Mouse (Mus musculus) stomach, embryonic 14.5 days (tissue): ENCODE measurements around the gene Hist1h2ae. TPM values are rescaled to one million over a fixed set of nuclear protein-coding genes. Genes with fewer than 3 reads are reported as not detected.

ENCODE experiments used
- ATAC-seq: fragments of 200-750 bp; cut with Nextera tagmentation; 2 replicates; pipeline ENCODE4 v1.8.0; 2017; ENCODE audit warnings: low read depth, moderate TSS enrichment; ENCODE audit not compliant: insufficient number of reproducible peaks, insufficient read depth, low FRiP score
- H3K27ac ChIP-seq: fragments of 300-500 bp; sonication (generic); 2 replicates; pipeline ENCODE4 v1.5.1; 2014; ENCODE audit warnings: mild to moderate bottlenecking, low read length, moderate library complexity, mixed read lengths
- H3K27me3 ChIP-seq: fragments of 300-500 bp; sonication (generic); 2 replicates; pipeline ENCODE4 v1.6.1; 2014; ENCODE audit warnings: low read length, control low read depth, mixed read lengths; ENCODE audit not compliant: control insufficient read depth, insufficient read depth
- H3K36me3 ChIP-seq: fragments of 300-500 bp; sonication (generic); 2 replicates; pipeline ENCODE4 v1.6.1; 2014; ENCODE audit warnings: mild to moderate bottlenecking, control low read depth, low read length, moderate library complexity, mixed read lengths; ENCODE audit not compliant: control insufficient read depth, insufficient read depth
- H3K4me1 ChIP-seq: fragments of 300-500 bp; sonication (generic); 2 replicates; pipeline ENCODE4 v1.6.1; 2014; ENCODE audit warnings: low read length, control low read depth, mixed read lengths; ENCODE audit not compliant: control insufficient read depth, insufficient read depth
- H3K4me2 ChIP-seq: fragments of 300-500 bp; sonication (generic); replicated peaks from 2 replicates; pipeline ENCODE4 v1.6.1; 2014; ENCODE audit warnings: low read depth, low read length, control low read depth
- H3K4me3 ChIP-seq: fragments of 300-500 bp; sonication (generic); 2 replicates; pipeline ENCODE4 v1.5.1; 2014; ENCODE audit warnings: low read depth, low read length, control low read depth
- H3K9ac ChIP-seq: fragments of 300-500 bp; sonication (generic); replicated peaks from 2 replicates; pipeline ENCODE4 v1.6.1; 2014; ENCODE audit warnings: low read depth, mild to moderate bottlenecking, control low read depth, low read length, moderate library complexity, mixed read lengths
- H3K9me3 ChIP-seq: fragments of 300-500 bp; sonication (generic); 2 replicates; pipeline ENCODE4 v1.6.1; 2016; ENCODE audit warnings: low read depth, low read length, control low read depth; ENCODE audit not compliant: control insufficient read depth
- WGBS: fragments of 180-500 bp; shearing (Covaris S2); extraction: QIAGEN DNeasy Blood & Tissue Kit; methylation state at CpG from one replicate; pipeline ENCODE4 v1.1.7; 2014; 5-methylcytosine and 5-hydroxymethylcytosine counted together
- microRNA-seq: library from miRNA; unstranded; fragments of <30 nt; microRNA quantifications from one replicate; pipeline ENCODE4, GENCODE M21; 2016
- polyA plus RNA-seq: library from polyadenylated mRNA; unstranded; fragments of >200 nt; fragmentation: Nextera tagmentation; extraction: Ambion mirVana; gene quantifications from 2 replicates; pipeline ENCODE4 v1.2.1, GENCODE M21; 2014

The Hist1h2ae gene
- polyA plus RNA-seq, 1 experiment from 2014 or later = 109 TPM

DNA sequence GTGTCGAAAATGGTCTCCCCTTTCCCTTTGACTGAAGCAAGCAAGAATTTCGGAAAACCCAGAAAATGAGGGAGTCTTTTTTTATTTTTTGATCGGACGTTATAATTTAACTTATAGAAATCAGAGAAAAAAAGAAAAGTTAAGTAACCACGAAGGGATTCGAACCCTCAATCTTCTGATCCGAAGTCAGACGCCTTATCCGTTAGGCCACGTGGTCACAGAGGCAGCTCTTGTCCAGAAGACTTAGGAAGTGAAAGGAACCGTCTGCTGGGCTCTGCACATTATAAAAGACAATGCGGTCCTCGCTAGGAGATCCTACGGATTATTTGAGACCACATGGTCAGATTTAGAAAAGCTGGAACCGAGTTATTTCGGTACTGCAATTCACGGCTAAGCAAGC lies 44.7 kb downstream of the Hist1h2ae start:
- peak overlapping the region; percentile 38 for H3K4me2 ChIP-seq
- ATAC-seq = peak; percentile 44; the same call in 1 of the 2 replicates

DNA sequence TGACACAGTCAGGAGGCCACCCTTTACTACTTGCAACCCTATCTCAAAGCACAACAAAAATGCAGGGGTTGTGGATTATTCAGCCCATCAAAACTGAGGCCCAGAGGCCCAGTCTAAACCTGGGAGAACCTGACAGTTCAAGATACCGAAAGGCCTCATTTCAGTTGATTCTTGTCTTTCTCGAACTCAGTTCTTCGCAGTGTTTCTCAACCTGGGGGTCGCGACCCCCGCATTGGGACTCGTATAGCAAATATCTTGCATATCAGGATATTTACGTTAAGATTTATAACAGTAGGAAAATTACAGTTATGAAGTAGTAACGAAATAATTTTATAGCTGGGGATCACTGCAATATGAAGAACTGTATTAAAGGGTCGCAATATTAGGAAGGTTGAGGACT lies 45.1 kb downstream of the Hist1h2ae start:
- H3K4me3 ChIP-seq = peak overlapping the region; percentile 30

More for the DNA sequence above, 44.7 kb downstream of the Hist1h2ae start:
- Histone ChIP-seq H3K27me3 (no peaks in the 10 kb centered on the region), H3K36me3 (no peaks in the 10 kb centered on the region), H3K4me3 (peak overlapping the region; percentile 30), H3K4me1 (peaks cover 5% of the 10 kb centered on the region; the same call in 1 of the 2 replicates), H3K27ac (0 out of 2 replicates have a peak overlapping the region, but pooled peaks have one; percentile 29), H3K9ac (no peak overlapping the region), H3K9me3 (no peaks in the 10 kb centered on the region)
- WGBS = under 1% methylated on average over 17 of the region's 17 CpGs

GRCm38 (mm10) chr13:23524654-23525053 lies 46.4 kb downstream of the Hist1h2ae start:
- ATAC-seq = no peak

More for the DNA sequence above, 45.1 kb downstream of the Hist1h2ae start:
- no peak for ATAC-seq
- no peaks in the 10 kb centered on the region for H3K27me3 ChIP-seq
- 1% methylated on average over 10 of the region's 10 CpGs for WGBS
- no peak overlapping the region for H3K27ac ChIP-seq
- H3K4me1 ChIP-seq = peaks cover 5% of the 10 kb centered on the region; the same call in 1 of the 2 replicates
- peak overlapping the region; percentile 38 for H3K4me2 ChIP-seq
- H3K36me3 ChIP-seq = no peaks in the 10 kb centered on the region
- H3K9me3 ChIP-seq = no peaks in the 10 kb centered on the region
- no peak overlapping the region for H3K9ac ChIP-seq

DNA sequence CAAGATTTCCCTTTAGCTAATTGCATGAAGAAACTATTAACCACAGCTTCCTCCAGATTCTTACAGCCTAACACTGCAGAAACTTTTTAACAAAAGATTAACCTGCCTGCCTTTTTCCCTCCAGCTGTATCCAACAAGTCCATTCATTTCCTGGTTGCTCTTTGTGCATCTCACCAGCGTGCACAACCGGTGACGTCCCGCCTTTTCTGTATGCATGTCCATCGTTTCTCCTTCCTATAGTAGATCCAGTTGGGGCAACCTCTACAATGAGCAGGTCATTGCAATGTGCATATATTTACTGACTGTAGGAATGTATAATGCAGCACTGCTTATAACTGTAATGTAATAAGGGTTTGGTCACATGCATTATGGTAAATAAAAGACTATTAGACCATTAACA lies 47.0 kb downstream of the Hist1h2ae start:
- no peak for ATAC-seq
- H3K36me3 ChIP-seq = no peaks in the 10 kb centered on the region
- H3K4me2 ChIP-seq = no peak overlapping the region
- H3K4me1 ChIP-seq = peaks cover 3% of the 10 kb centered on the region; the same call in 1 of the 2 replicates
- H3K9me3 ChIP-seq = no peaks in the 10 kb centered on the region
- H3K27ac ChIP-seq = no peak overlapping the region
- H3K9ac ChIP-seq = no peak overlapping the region
- no peak overlapping the region for H3K4me3 ChIP-seq
- H3K27me3 ChIP-seq = no peaks in the 10 kb centered on the region
- 58% methylated on average over 5 of the region's 5 CpGs for WGBS

More at GRCm38 (mm10) chr13:23524654-23525053, 46.4 kb downstream of the Hist1h2ae start:
- no peaks in the 10 kb centered on the region for H3K36me3 ChIP-seq
- no peak overlapping the region for H3K4me2 ChIP-seq
- H3K9ac ChIP-seq = no peak overlapping the region
- WGBS = 11% methylated on average over 5 of the region's 5 CpGs
- no peaks in the 10 kb centered on the region for H3K27me3 ChIP-seq
- H3K27ac ChIP-seq = no peak overlapping the region
- H3K9me3 ChIP-seq = no peaks in the 10 kb centered on the region
- H3K4me1 ChIP-seq = peaks cover 5% of the 10 kb centered on the region; the same call in 1 of the 2 replicates
- no peak overlapping the region for H3K4me3 ChIP-seq

DNA sequence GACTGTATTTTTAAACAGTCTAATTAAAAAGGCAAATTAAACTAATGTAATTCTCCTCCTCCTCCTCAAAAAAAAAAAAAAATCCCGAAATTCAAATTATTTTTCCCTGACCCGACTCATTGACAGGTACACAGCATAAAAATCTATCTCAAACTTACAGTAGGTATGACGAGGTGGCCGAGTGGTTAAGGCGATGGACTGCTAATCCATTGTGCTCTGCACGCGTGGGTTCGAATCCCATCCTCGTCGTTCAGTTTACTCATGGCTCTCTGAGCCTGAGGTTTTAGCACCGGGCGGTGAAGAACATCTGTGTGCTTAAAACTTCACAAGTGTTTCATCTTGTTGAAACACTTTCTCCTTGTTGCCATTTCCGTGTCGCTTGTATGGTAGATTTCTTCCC lies 49.3 kb downstream of the Hist1h2ae start:
- ATAC-seq = no peak
- no peak overlapping the region for H3K4me3 ChIP-seq

More for the DNA sequence above, 49.3 kb downstream of the Hist1h2ae start:
- Histone ChIP-seq H3K27ac (no peak overlapping the region), H3K4me1 (no peaks in the 10 kb centered on the region), H3K27me3 (no peaks in the 10 kb centered on the region), H3K9ac (no peak overlapping the region), H3K36me3 (no peaks in the 10 kb centered on the region), H3K9me3 (no peaks in the 10 kb centered on the region), H3K4me2 (0 out of 2 replicates have a peak overlapping the region, but pooled peaks have one; percentile 23)
- under 1% methylated on average over 14 of the region's 14 CpGs for WGBS

Small RNAs within 50 kb of the gene (microRNA-seq; reads per million reads assigned to microRNA genes)
- gene Gm44297 = not detected
- not detected for gene Gm44359
- gene Gm44394 = not detected

Other genes with a start within 250 kb of the Hist1h2ae start
- gene Zfp322a, start 202.0 kb downstream of the Hist1h2ae start, polyA plus RNA-seq = 44.3 and 49.8 TPM in 2 replicates
- 12.0 and 12.4 TPM in 2 replicates for gene Abt1, start 147.4 kb downstream of the Hist1h2ae start, polyA plus RNA-seq
- gene Btn1a1, start 105.3 kb downstream of the Hist1h2ae start, polyA plus RNA-seq = 0.17 TPM in 1 of 2 replicates, not detected in the other
- 0.22 and 0.30 TPM in 2 replicates for gene Btn2a2, start 82.4 kb downstream of the Hist1h2ae start, polyA plus RNA-seq
- 4.8 and 6.7 TPM in 2 replicates for gene Hist1h4h, start 40.2 kb downstream of the Hist1h2ae start, polyA plus RNA-seq
- 7.8 and 14.1 TPM in 2 replicates for gene Hist1h2af, start 37.3 kb downstream of the Hist1h2ae start, polyA plus RNA-seq
- 5.5 and 7.8 TPM in 2 replicates for gene Hist1h3g, start 35.8 kb downstream of the Hist1h2ae start, polyA plus RNA-seq
- 1.1 and 1.2 TPM in 2 replicates for gene Hist1h2bh, start 27.8 kb downstream of the Hist1h2ae start, polyA plus RNA-seq
- 0.94 and 1.3 TPM in 2 replicates for gene Hist1h3f, start 27.2 kb downstream of the Hist1h2ae start, polyA plus RNA-seq
- gene Hist1h4f, start 19.6 kb downstream of the Hist1h2ae start, polyA plus RNA-seq = 1.8 and 2.4 TPM in 2 replicates
- 1.0 and 1.1 TPM in 2 replicates for gene Hist1h1d, start 18.0 kb downstream of the Hist1h2ae start, polyA plus RNA-seq
- gene Hist1h3e, start 8.9 kb downstream of the Hist1h2ae start, polyA plus RNA-seq = 10.2 and 10.3 TPM in 2 replicates
- gene Hist1h2bg, start 176 bp upstream of the Hist1h2ae start, polyA plus RNA-seq = 11.0 and 12.6 TPM in 2 replicates
- gene Hist1h2bf, start 3.0 kb upstream of the Hist1h2ae start, polyA plus RNA-seq = 7.1 and 7.3 TPM in 2 replicates
- gene Hist1h2ad, start 3.2 kb upstream of the Hist1h2ae start, polyA plus RNA-seq = 4.1 and 6.2 TPM in 2 replicates
- 11.2 and 16.2 TPM in 2 replicates for gene Hist1h3d, start 4.5 kb upstream of the Hist1h2ae start, polyA plus RNA-seq
- 99.6 and 119 TPM in 2 replicates for gene Hist1h4d, start 10.4 kb upstream of the Hist1h2ae start, polyA plus RNA-seq
- gene Hist1h2be, start 49.9 kb upstream of the Hist1h2ae start, polyA plus RNA-seq = 2.7 and 2.8 TPM in 2 replicates
- 17.5 and 18.7 TPM in 2 replicates for gene Hist1h1e, start 51.3 kb upstream of the Hist1h2ae start, polyA plus RNA-seq
- gene Hist1h2ac, start 112.7 kb upstream of the Hist1h2ae start, polyA plus RNA-seq = 2.4 and 3.2 TPM in 2 replicates
- gene Hist1h2bc, start 113.0 kb upstream of the Hist1h2ae start, polyA plus RNA-seq = 58.8 and 65.1 TPM in 2 replicates
- not detected in 2 replicates for gene Hist1h1t, start 124.6 kb upstream of the Hist1h2ae start, polyA plus RNA-seq
- 7.2 and 9.6 TPM in 2 replicates for gene Hist1h4c, start 127.2 kb upstream of the Hist1h2ae start, polyA plus RNA-seq
- 6.1 and 6.8 TPM in 2 replicates for gene Hfe, start 139.6 kb upstream of the Hist1h2ae start, polyA plus RNA-seq
- 38.5 and 39.4 TPM in 2 replicates for gene Hist1h1c, start 167.6 kb upstream of the Hist1h2ae start, polyA plus RNA-seq
- 6.1 and 8.4 TPM in 2 replicates for gene Hist1h3c, start 174.4 kb upstream of the Hist1h2ae start, polyA plus RNA-seq
- 2.0 and 2.1 TPM in 2 replicates for gene Hist1h2bb, start 175.5 kb upstream of the Hist1h2ae start, polyA plus RNA-seq
- 38.8 and 50.2 TPM in 2 replicates for gene Hist1h2ab, start 179.9 kb upstream of the Hist1h2ae start, polyA plus RNA-seq
- gene Hist1h3b, start 181.0 kb upstream of the Hist1h2ae start, polyA plus RNA-seq = 11.1 and 11.8 TPM in 2 replicates
- 2.5 and 3.3 TPM in 2 replicates for gene Hist1h4b, start 185.8 kb upstream of the Hist1h2ae start, polyA plus RNA-seq
- not detected in 2 replicates for gene Hist1h4a, start 190.0 kb upstream of the Hist1h2ae start, polyA plus RNA-seq
- gene Hist1h3a, start 191.2 kb upstream of the Hist1h2ae start, polyA plus RNA-seq = 6.1 and 6.5 TPM in 2 replicates
- gene Hist1h1a, start 192.4 kb upstream of the Hist1h2ae start, polyA plus RNA-seq = 2.4 and 3.6 TPM in 2 replicates
- gene Trim38, start 198.7 kb upstream of the Hist1h2ae start, polyA plus RNA-seq = not detected in 2 replicates
- gene Slc17a2, start 235.8 kb upstream of the Hist1h2ae start, polyA plus RNA-seq = 0.13 and 0.17 TPM in 2 replicates